Mouse (Mus musculus) Patski (cell line): ENCODE measurements around the gene Paf1. TPM values are rescaled to one million over a fixed set of nuclear protein-coding genes. Genes with fewer than 3 reads are reported as not detected.

ENCODE experiments used
- ATAC-seq: fragments of 100-300 bp; one replicate; pipeline ENCODE4 v1.8.0; 2021
- CTCF ChIA-PET: fragments of 350-600 bp; sonication (Branson Sonifier 250); formaldehyde crosslinking; loops from one replicate; lab custom pipeline; 2022; ENCODE audit warnings: inconsistent platforms; lab: Charles Lee
- POLR2A ChIA-PET: fragments of 350-600 bp; sonication (Branson Sonifier 250); formaldehyde crosslinking; loops from one replicate; lab custom pipeline; 2022; ENCODE audit warnings: antibody characterized with exemption, inconsistent platforms; lab: Charles Lee
- DNase-seq: peaks from one replicate; pipeline ENCODE4 v3.0.0-alpha.2; 2011; ENCODE audit warnings: low read depth, low spot score
- H3K27me3 ChIP-seq: fragments of 371-371 bp; one replicate; pipeline ENCODE4 v1.5.1; 2021
- CTCF ChIP-seq: fragments of 100-300 bp; IDR thresholded peaks from one replicate; pipeline ENCODE4 v1.5.1; 2021
- in situ Hi-C: fragments of 300-500 bp; cut with MboI; formaldehyde crosslinking; loops from 3 replicates; pipeline ENCODE4 v1.11.1; 2018; ENCODE audit warnings: low pct_unique_long_range_greater_than_20kb, mixed read lengths
- polyA plus RNA-seq: library from polyadenylated mRNA; unstranded; gene quantifications from one replicate; pipeline ENCODE4 v1.2.3, GENCODE M21; 2021

Paf1 gene
- polyA plus RNA-seq, 1 experiment from 2014 or later, result 104 TPM

DNA sequence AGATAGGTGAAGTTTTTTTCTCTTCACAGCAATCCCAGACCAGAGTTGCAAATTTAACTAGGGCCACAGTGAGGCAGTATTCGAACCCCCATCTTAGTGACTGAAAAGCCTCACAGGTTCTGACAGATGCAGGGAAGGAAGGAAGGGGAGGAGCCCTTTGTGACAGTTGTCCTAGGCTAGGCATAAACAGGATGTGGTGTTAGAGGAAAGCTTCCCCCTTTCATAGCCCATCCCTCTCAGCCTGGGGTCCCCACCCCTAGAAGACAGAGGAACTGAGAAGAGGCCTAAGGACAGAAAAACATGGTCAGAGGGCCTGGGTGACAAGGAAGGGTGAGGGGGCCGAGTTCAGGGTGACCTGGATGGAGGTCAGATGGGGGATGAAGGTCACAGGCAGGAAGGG is 48.0 kb downstream of the Paf1 start:
- DNase-seq (no peak), ATAC-seq (no peak)
- in situ Hi-C loops, result loop anchor here (5.0 kb wide), 1 partner anchor 287 kb away; no protein-coding TSS in a partner anchor
- POLR2A ChIA-PET, result no interaction called here
- no peak for TF ChIP-seq CTCF
- CTCF ChIA-PET, result interaction anchor here (1.1 kb wide), 1 partner anchor 287 kb away, joined by 3 read pairs; no protein-coding TSS in a partner anchor
- peaks cover 4% of the 10 kb centered on the region for H3K27me3 ChIP-seq

DNA sequence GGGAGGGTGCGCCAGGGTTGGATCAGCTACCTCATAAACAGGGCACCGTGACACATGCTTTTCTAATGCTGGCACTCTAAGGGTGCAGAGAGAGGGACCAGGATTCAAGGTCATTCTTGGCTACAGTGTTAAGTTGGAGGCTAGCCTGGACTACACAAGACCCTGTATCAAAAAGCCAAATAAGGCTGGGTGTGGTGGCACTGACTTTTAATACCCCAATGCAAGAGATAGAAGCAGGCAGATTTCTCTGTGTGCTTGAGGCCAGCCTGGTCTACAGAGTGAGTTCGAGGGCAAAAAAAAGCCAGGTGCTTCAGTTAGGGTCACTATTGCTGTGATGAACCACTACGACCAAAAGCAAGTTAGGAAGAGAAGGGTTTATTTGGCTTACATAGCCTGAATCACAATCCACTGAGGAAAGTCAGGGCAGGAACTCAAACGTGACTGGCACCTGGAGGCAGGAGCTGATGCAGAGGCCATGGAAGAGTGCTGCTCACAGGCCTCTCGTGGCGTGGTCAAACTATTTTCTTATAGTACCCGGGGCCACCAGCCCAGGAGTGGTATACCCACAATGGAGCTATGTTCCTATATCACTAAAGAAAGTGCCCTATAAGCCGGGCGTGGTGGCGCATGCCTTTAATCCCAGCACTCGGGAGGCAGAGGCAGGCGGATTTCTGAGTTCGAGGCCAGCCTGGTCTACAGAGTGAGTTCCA is 49.2 kb downstream of the Paf1 start:
- H3K27me3 ChIP-seq, result peaks cover 9% of the 10 kb centered on the region
- no peak for ATAC-seq
- no peak for TF ChIP-seq CTCF
- DNase-seq, result no peak
- in situ Hi-C loops, result loop anchor here (5.0 kb wide), 1 partner anchor 285 kb away; no protein-coding TSS in a partner anchor
- POLR2A ChIA-PET, result no interaction called here
- CTCF ChIA-PET, result interaction anchor here (1.1 kb wide), 3 partner anchors 159 to 285 kb away, joined by 3 to 4 read pairs (median 3); no protein-coding TSS in a partner anchor

DNA sequence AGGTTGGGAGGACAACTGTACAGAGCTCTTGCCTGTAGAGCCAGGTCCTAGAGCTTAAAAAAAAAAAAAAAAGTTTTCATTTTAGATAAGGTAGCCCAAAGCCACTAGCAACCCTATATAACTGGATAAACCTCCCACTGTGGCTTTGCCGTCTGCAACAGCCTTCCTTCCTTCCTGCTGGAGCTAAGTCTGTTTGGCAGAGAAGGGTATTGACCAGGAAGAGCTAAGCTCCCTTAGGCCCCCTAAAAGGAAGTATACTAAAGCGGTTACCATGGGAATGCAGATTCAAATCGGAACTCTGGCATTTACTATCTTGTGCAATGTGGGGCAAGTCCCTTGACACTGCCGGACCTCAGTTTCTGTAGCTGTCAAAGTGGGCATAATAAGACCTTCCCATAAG is 49.9 kb downstream of the Paf1 start:
- H3K27me3 ChIP-seq, result peaks cover 9% of the 10 kb centered on the region
- ChIA-PET POLR2A (no interaction called here), CTCF (interaction anchor here (1.1 kb wide), 3 partner anchors 158 to 285 kb away, joined by 3 to 4 read pairs (median 3); no protein-coding TSS in a partner anchor)
- ATAC-seq, result no peak
- no peak for DNase-seq
- TF ChIP-seq CTCF, result no peak
- in situ Hi-C loops, result loop anchor here (5.0 kb wide), 1 partner anchor 285 kb away; no protein-coding TSS in a partner anchor

DNA sequence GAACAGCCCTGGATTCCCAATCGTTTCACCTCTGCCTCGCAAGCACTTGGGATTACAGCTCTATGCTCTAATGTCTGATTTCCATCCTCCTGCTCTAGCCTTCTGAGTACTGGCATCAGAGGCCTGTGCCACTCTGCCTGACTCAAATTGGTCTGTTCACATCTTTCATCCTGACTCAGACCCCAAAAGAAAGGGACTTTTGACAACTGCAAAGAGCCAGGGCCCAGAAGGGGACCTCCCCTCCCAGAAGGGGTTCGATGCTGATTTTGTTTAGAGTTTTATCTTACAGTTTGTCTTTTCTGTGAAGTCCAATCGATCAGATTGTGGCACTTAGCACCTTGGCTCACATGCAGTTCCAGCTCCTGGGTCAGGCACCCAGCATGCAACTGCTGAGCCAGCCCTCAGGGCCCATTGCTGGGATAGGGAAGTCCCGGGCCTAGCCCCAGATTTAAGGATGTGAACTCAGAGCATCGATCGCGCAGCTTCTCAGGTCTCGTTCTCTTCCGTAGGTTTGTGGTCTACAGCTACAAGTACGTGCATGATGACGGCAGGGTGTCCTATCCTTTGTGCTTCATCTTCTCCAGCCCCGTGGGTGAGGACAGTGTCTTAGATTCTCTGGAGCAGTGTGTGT is 51.7 kb downstream of the Paf1 start:
- ChIA-PET POLR2A (no interaction called here), CTCF (interaction anchor here (1.1 kb wide), 1 partner anchor 12 kb away, joined by 3 read pairs; no protein-coding TSS in a partner anchor)
- peaks cover 9% of the 10 kb centered on the region for H3K27me3 ChIP-seq
- in situ Hi-C loops, result loop anchor here (5.0 kb wide), 1 partner anchor 283 kb away; no protein-coding TSS in a partner anchor
- ATAC-seq (no peak), DNase-seq (no peak)
- TF ChIP-seq CTCF, result no peak

DNA sequence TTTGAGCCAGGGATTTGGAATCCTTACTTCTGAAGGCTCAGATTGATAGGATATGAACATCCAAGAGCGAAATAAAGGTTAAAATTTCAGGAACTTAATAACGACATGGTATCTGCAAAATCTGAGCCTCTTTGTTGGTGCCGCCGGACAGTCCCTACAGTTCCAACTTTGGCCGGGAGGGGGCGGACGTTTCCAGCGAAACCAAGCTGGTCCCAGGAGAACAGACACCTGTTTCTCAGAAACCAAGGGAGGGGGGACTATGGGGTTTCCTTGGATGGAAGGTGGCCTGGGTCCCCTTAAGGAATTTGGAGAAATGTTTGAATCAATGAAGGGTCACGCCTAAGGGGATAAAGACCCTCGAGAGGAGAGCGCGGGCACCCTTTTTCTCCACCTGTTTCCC is 53.7 kb downstream of the Paf1 start:
- H3K27me3 ChIP-seq, result peaks cover 9% of the 10 kb centered on the region
- ATAC-seq, result no peak
- ChIA-PET CTCF (interaction anchor here (1.3 to 2.1 kb wide), 5 partner anchors 9 to 160 kb away, joined by 3 to 10 read pairs (median 3); partner anchors contain the start of gene Gmfg), POLR2A (no interaction called here)
- in situ Hi-C loops, result loop anchor here (5.0 kb wide), 2 partner anchors 81 to 156 kb away; no protein-coding TSS in a partner anchor
- no peak for DNase-seq
- peak; percentile 88 for TF ChIP-seq CTCF

DNA sequence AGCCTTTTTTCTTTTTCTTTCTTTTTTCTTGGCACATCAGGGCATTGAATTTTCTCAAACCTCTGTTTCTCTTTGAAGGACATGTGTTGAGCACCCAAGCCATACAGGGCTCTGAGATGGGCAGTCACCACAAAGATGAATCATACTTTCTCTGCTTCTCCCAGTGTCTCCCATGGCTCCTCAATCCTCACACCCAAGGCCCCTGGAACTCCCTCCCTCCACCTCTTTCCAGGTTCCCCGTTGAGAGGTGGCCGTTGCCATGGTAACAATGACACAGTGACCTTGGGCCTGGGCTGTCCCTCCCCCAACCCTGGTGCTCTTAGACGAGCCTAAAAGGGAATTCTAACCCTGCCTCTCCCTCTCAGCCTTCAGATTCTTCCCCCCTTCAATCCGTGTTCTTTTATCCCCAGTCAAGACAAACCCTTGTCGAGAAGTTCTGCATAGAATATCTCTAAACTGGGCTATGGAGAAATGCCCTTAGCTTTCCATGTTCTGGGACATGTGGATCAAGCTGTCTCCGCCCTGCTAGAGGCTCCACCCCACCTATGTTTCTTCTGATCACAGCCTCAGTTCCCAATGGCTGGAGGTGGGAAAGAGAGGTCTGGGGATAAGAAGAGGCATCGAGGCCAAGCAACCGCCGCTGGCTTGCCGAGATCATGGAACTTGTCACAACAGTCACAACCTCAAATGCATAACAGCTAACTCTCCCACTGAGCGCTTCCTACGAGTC is 54.5 kb downstream of the Paf1 start:
- in situ Hi-C loops, result loop anchor here (5.0 kb wide), 2 partner anchors 80 to 155 kb away; no protein-coding TSS in a partner anchor
- ChIA-PET CTCF (interaction anchor here (1.4 to 2.1 kb wide), 3 partner anchors 10 to 159 kb away, joined by 3 to 10 read pairs (median 8); partner anchors contain the start of gene Gmfg), POLR2A (no interaction called here)
- H3K27me3 ChIP-seq, result peaks cover 9% of the 10 kb centered on the region
- TF ChIP-seq CTCF, result no peak
- no peak for ATAC-seq
- no peak for DNase-seq

DNA sequence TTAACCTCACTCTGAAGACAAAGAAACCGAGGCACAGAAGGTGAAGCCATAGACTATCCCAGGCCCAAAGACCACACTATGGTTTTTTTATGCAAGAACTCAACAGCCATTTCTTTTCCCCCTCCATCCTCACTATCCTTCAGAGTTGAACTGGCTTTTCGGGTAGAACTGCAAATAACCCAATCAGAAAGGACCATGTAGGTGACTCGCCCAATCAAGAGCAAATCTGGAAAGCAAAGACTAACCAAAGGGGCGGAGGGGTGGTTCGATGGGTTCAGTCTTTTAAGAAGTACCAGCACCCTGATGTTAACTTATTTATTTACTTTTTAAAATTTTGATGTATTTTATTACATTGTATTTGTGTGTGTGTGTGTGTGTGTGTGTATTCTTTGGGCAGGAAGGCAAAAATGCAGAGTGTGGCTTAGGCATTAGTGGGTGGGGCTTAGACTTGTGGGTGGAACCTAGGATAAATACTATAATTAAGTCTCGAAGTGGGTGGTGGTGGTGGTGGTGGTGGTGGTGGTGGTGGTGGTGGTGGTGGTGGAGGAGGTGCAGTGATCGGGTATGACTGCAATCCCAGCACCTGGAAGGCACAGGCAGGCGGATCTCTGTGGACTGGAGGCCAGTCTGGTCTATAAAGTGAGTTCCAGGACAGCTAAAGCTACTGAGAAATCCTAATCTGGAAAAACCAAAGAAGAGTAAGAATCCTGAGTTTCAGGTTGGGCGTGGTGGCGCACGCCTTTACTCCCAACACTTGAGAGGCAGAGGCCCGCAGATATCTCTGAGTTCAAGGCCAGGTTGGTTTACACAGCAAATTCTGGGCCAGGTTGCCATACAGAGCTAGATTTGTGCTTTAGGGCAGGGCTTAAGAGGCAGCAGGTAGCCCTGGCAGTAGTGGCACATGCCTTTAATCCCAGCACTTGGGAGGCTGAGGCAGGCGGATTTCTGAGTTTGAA is 55.4 kb downstream of the Paf1 start:
- ATAC-seq (no peak), DNase-seq (no peak)
- in situ Hi-C loops, result loop anchor here (5.0 kb wide), 2 partner anchors 79 to 154 kb away; no protein-coding TSS in a partner anchor
- POLR2A ChIA-PET, result no interaction called here
- no peak for TF ChIP-seq CTCF
- H3K27me3 ChIP-seq, result peaks cover 9% of the 10 kb centered on the region
- CTCF ChIA-PET, result interaction anchor here (1.4 to 2.1 kb wide), 2 partner anchors 11 to 158 kb away, joined by 3 to 10 read pairs; partner anchors contain the start of gene Gmfg

Other genes starting within 250 kb of the Paf1 start
- 134 TPM for gene Fbl, start 223.2 kb upstream of the Paf1 start, polyA plus RNA-seq
- gene Dyrk1b, start 213.5 kb upstream of the Paf1 start, polyA plus RNA-seq, result 26.5 TPM
- gene Eid2, start 125.1 kb upstream of the Paf1 start, polyA plus RNA-seq, result 25.4 TPM
- 11.7 TPM for gene Eid2b, start 115.2 kb upstream of the Paf1 start, polyA plus RNA-seq
- gene Selenov, start 101.8 kb upstream of the Paf1 start, polyA plus RNA-seq, result not detected
- gene Dll3, start 90.7 kb upstream of the Paf1 start, polyA plus RNA-seq, result 0.35 TPM
- 61.7 TPM for gene Timm50, start 80.9 kb upstream of the Paf1 start, polyA plus RNA-seq
- gene Supt5, start 54.2 kb upstream of the Paf1 start, polyA plus RNA-seq, result 127 TPM
- gene Rps16, start 42.3 kb upstream of the Paf1 start, polyA plus RNA-seq, result 713 TPM
- gene Plekhg2, start 20.4 kb upstream of the Paf1 start, polyA plus RNA-seq, result 45.3 TPM
- 90.4 TPM for gene Zfp36, start 12.7 kb upstream of the Paf1 start, polyA plus RNA-seq
- 32.4 TPM for gene Med29, start 243 bp upstream of the Paf1 start, polyA plus RNA-seq
- 0.58 TPM for gene Gmfg, start 44.5 kb downstream of the Paf1 start, polyA plus RNA-seq
- gene Lrfn1, start 59.0 kb downstream of the Paf1 start, polyA plus RNA-seq, result 2.6 TPM
- gene Ifnl2, start 117.5 kb downstream of the Paf1 start, polyA plus RNA-seq, result not detected
- not detected for gene Ifnl3, start 129.9 kb downstream of the Paf1 start, polyA plus RNA-seq
- gene Sycn, start 147.9 kb downstream of the Paf1 start, polyA plus RNA-seq, result not detected
- gene Nccrp1, start 154.3 kb downstream of the Paf1 start, polyA plus RNA-seq, result not detected
- gene Samd4b, start 205.2 kb downstream of the Paf1 start, polyA plus RNA-seq, result 79.6 TPM
- gene Pak4, start 205.2 kb downstream of the Paf1 start, polyA plus RNA-seq, result 49.3 TPM
- not detected for gene Acp7, start 238.4 kb downstream of the Paf1 start, polyA plus RNA-seq